Mouse (Mus musculus) erythroblast, embryonic 14.5 days (primary cell): ENCODE data around the gene Ypel3. TPM values are rescaled to one million over a fixed set of nuclear protein-coding genes. Genes with fewer than 3 reads are reported as not detected.

Experiments used
- H3K27me3 ChIP-seq: 2 replicates; pipeline ENCODE4 v1.6.1; 2012; ENCODE audit warnings: inconsistent platforms; ENCODE audit not compliant: control insufficient read depth
- H3K36me3 ChIP-seq: 2 replicates; pipeline ENCODE4 v1.6.1; 2012; ENCODE audit warnings: mild to moderate bottlenecking, inconsistent platforms; ENCODE audit not compliant: control insufficient read depth
- H3K4me1 ChIP-seq: 2 replicates; pipeline ENCODE4 v1.6.1; 2012; ENCODE audit warnings: inconsistent platforms; ENCODE audit not compliant: control insufficient read depth
- H3K4me3 ChIP-seq: replicated peaks from 2 replicates; pipeline ENCODE3; 2012; ENCODE audit warnings: moderate library complexity, mild to moderate bottlenecking, inconsistent platforms
- H3K9me3 ChIP-seq: 2 replicates; pipeline ENCODE4 v1.6.1; 2012; ENCODE audit warnings: low read length, inconsistent platforms, mixed read lengths; ENCODE audit not compliant: control insufficient read depth
- GATA1 ChIP-seq: IDR thresholded peaks from 2 replicates; pipeline ENCODE4 v1.6.1; 2012; ENCODE audit warnings: low read length, inconsistent platforms, mixed read lengths
- TAL1 ChIP-seq: IDR thresholded peaks from 3 replicates; pipeline ENCODE4 v1.6.1; 2012; ENCODE audit warnings: low read length, inconsistent platforms, mixed read lengths
- polyA plus RNA-seq: library from polyadenylated mRNA; stranded (reverse); fragments of >175 nt; gene quantifications from 2 replicates; pipeline ENCODE4 v1.2.3, GENCODE M21; 2012

Gene Ypel3
- polyA plus RNA-seq, 1 experiment = 156 TPM

DNA sequence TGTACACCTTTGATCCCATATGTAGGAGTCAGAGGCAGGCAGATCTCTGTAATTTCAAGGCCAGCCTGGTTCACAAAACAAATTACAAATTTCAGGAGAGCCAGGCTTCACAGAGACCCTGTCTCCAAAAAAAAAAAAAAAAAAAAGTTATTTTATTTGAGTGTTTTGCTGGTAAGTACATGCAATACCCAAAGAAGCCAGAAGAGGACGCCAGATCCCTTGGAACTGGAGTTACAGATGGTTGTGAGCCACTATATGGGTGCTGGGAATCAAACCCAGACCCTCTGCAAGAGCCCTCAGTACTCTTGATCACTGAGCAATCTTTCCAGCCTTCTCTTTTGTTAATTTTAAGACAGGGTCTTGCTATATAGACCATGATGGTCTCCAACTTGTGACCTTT is 42.1 kb downstream of the Ypel3 start:
- H3K4me1 ChIP-seq = peaks cover 5% of the 10 kb centered on the region
- TF ChIP-seq GATA1 (no peak), TAL1 (no peak)
- H3K4me3 ChIP-seq = no peak overlapping the region
- peaks cover 24% of the 10 kb centered on the region for H3K27me3 ChIP-seq
- H3K36me3 ChIP-seq = no peaks in the 10 kb centered on the region
- H3K9me3 ChIP-seq = peaks cover 6% of the 10 kb centered on the region

DNA sequence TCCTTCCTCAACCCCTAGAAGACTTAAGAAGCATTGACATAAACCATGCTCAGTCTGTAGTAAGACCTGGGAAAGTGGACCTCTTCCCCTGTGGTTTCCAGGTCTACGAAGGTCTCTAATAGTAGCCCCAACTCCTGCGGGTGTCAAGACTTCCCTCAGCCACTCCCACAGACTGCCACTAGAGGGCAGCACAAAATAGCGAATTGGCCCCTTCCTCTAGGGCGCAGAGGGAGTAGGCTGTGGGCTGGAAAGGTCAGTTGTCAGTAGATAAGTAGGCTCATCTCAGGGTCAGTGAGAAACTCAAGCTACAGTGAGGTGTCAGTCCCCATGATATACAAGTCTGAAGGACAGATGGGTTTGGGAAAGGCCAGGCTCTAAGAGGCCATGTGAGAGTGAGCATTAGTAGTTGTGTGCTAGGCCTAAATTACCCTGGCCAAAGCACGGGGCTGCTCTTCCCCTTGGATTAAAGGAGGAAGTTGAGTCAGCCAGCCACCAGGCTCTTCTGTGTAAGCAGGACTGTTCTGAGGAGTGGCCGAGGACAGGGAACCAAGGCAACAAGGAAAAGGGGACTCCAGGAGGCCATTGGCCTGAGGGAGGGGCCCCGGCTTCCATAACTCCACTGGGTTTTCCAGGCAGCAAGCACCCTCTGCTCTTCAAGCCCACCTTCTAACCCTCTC is 45.2 kb downstream of the Ypel3 start:
- H3K36me3 ChIP-seq = no peaks in the 10 kb centered on the region
- no peak for TF ChIP-seq GATA1
- peaks cover 42% of the 10 kb centered on the region for H3K27me3 ChIP-seq
- H3K4me3 ChIP-seq = no peak overlapping the region
- peaks cover 5% of the 10 kb centered on the region for H3K4me1 ChIP-seq
- peaks cover 6% of the 10 kb centered on the region for H3K9me3 ChIP-seq

DNA sequence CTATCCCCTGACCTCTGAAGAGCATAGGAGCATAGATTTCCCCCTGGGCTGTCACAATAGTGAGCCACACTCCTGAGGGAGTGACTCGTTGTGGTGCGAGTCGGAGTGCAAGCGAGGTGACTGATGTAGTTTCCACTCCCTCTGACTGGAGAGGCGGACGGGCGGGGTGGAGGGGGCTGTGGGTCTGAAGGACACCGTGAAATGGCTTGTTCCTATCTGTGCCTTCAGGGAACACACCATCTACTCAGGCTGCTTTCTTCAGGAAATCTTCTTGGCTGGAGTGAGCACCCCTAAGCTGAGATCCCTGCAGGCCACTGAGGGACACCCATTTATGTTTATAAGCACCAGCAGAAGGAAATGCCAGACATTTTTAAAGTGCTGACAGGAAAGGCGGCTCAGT is 46.0 kb downstream of the Ypel3 start:
- Histone ChIP-seq H3K9me3 (peaks cover 6% of the 10 kb centered on the region), H3K27me3 (peaks cover 44% of the 10 kb centered on the region), H3K4me3 (no peak overlapping the region), H3K36me3 (no peaks in the 10 kb centered on the region), H3K4me1 (peaks cover 5% of the 10 kb centered on the region)
- TF ChIP-seq GATA1 = no peak
- no peak for TF ChIP-seq TAL1

DNA sequence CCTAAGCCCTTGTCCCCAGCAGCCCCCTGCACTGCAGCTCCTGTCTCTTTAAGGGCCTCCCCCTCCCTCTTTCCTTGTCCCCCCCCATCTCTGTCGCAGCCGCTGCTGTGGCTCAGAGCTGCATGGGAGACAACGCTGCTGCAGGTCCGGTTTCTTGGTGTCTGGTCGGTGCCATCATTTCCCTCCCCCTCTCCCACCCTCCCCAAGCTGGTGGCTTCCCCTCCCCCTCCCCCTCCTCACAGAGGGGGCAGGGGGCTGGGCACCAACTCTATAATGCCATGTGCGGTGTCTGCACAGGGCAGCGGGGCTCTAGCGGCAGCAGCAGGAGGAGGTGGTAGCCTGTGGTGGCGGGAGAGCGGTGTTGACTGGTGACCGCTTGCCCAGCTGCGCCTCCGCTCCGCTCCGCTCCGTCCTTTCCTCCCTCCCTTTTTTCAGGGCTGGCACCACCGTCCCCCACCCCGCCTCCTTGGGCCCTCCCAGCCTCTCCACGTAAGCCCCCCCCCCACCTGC is 46.5 kb downstream of the Ypel3 start:
- H3K36me3 ChIP-seq = no peaks in the 10 kb centered on the region
- H3K4me1 ChIP-seq = peaks cover 5% of the 10 kb centered on the region
- no peak for TF ChIP-seq GATA1
- no peak for TF ChIP-seq TAL1
- H3K4me3 ChIP-seq = no peak overlapping the region
- peaks cover 44% of the 10 kb centered on the region for H3K27me3 ChIP-seq
- peaks cover 6% of the 10 kb centered on the region for H3K9me3 ChIP-seq

DNA sequence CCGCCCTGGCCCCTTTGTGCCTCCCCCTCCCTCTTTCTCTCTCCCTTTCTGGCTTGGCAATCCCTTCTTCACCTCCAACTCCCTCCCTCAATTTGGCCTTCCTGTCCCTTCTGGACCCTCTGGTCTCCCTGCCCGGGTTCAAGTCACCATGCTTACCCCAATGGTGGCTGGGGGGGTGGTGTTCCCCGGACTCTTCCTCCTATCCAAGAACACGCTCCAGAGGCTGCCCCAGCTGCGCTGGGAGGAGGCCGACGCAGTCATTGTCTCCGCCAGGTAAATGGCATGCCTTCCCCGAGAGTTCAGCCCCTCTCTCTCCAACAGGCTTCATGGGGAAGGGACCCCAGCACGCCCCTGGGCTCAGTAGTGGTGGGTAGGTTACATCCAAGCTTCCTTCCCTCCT is 47.2 kb downstream of the Ypel3 start:
- no peaks in the 10 kb centered on the region for H3K36me3 ChIP-seq
- peaks cover 48% of the 10 kb centered on the region for H3K27me3 ChIP-seq
- H3K4me1 ChIP-seq = peaks cover 5% of the 10 kb centered on the region
- peaks cover 4% of the 10 kb centered on the region for H3K9me3 ChIP-seq
- no peak for TF ChIP-seq TAL1
- TF ChIP-seq GATA1 = no peak
- no peak overlapping the region for H3K4me3 ChIP-seq

DNA sequence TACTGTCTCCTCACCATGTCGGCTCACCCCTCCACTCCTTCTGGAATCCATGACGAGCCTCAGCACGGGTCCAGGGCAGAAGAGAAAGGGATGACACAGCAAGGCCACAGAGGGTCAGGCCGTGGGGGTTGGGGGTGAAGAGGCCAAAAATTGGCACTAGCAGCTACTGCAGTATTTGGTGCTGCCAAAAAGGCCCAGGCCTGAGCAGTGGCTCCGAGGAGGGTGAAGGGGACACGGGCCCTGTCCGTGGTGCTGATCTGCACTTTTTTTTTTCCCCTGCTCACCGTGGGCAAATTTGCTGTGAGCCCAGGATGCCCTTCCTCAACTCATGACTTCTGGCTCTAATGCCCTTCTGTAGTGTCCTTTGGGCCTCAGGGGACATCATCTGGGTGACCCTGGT is 48.6 kb downstream of the Ypel3 start:
- H3K36me3 ChIP-seq = no peaks in the 10 kb centered on the region
- H3K9me3 ChIP-seq = no peaks in the 10 kb centered on the region
- H3K27me3 ChIP-seq = peaks cover 62% of the 10 kb centered on the region
- H3K4me3 ChIP-seq = no peak overlapping the region
- H3K4me1 ChIP-seq = peaks cover 5% of the 10 kb centered on the region
- TF ChIP-seq GATA1 (no peak), TAL1 (no peak)

DNA sequence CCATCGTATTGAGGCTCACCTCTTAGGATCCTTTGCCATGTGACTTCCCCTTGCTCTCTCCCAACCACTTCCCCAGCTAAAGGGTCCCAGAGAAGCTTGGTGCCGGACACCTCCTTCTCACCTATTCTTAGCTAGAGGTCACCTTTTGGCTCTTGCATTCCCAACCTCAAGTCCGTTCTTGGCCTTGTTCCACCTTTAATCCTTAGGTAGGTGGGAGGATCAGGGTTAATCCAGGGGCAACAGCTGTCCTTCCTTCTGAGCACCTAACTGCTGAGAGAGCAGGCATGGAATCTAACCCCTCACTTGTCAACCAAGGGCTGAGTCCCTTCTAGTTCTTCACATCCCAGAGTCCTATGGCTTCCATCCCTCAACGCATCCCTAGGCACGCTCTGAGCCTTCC is 49.2 kb downstream of the Ypel3 start:
- Histone ChIP-seq H3K4me3 (no peak overlapping the region), H3K4me1 (peaks cover 5% of the 10 kb centered on the region), H3K27me3 (peaks cover 66% of the 10 kb centered on the region), H3K9me3 (no peaks in the 10 kb centered on the region), H3K36me3 (no peaks in the 10 kb centered on the region)
- TF ChIP-seq GATA1 (no peak), TAL1 (no peak)

Other genes starting within 250 kb of the Ypel3 start
- gene Eif3c, start 210.5 kb upstream of the Ypel3 start, polyA plus RNA-seq = 5.1 and 6.2 TPM in 2 replicates
- gene Apobr, start 192.0 kb upstream of the Ypel3 start, polyA plus RNA-seq = 0.07 and 0.16 TPM in 2 replicates
- gene Cln3, start 191.1 kb upstream of the Ypel3 start, polyA plus RNA-seq = 0.14 and 0.22 TPM in 2 replicates
- gene Il27, start 182.0 kb upstream of the Ypel3 start, polyA plus RNA-seq = not detected in 2 replicates
- 0.27 and 0.35 TPM in 2 replicates for gene Nupr1, start 146.1 kb upstream of the Ypel3 start, polyA plus RNA-seq
- 4.0 and 6.3 TPM in 2 replicates for gene Sgf29, start 127.6 kb upstream of the Ypel3 start, polyA plus RNA-seq
- not detected in 2 replicates for gene Sult1a1, start 100.5 kb upstream of the Ypel3 start, polyA plus RNA-seq
- gene Bola2, start 81.6 kb upstream of the Ypel3 start, polyA plus RNA-seq = 14.2 and 14.8 TPM in 2 replicates
- gene Slx1b, start 81.2 kb upstream of the Ypel3 start, polyA plus RNA-seq = 0.21 and 0.33 TPM in 2 replicates
- 1.5 and 2.4 TPM in 2 replicates for gene Coro1a, start 69.2 kb upstream of the Ypel3 start, polyA plus RNA-seq
- gene Mapk3, start 17.4 kb upstream of the Ypel3 start, polyA plus RNA-seq = 16.3 and 18.0 TPM in 2 replicates
- 0.36 TPM in 1 of 2 replicates, not detected in the other for gene Gdpd3, start 10.6 kb upstream of the Ypel3 start, polyA plus RNA-seq
- 3.6 and 4.0 TPM in 2 replicates for gene Tbx6, start 4.5 kb downstream of the Ypel3 start, polyA plus RNA-seq
- gene Ppp4c, start 15.5 kb downstream of the Ypel3 start, polyA plus RNA-seq = 11.0 and 12.3 TPM in 2 replicates
- 0.02 TPM in 1 of 2 replicates, not detected in the other for gene Fam57b, start 20.7 kb downstream of the Ypel3 start, polyA plus RNA-seq
- not detected in 2 replicates for gene 4930451I11Rik, start 54.7 kb downstream of the Ypel3 start, polyA plus RNA-seq
- gene Doc2a, start 70.5 kb downstream of the Ypel3 start, polyA plus RNA-seq = not detected in 2 replicates
- gene Hirip3, start 85.0 kb downstream of the Ypel3 start, polyA plus RNA-seq = 24.2 and 26.7 TPM in 2 replicates
- 37.6 and 44.8 TPM in 2 replicates for gene Ino80e, start 85.4 kb downstream of the Ypel3 start, polyA plus RNA-seq
- 11.6 and 12.9 TPM in 2 replicates for gene Taok2, start 107.7 kb downstream of the Ypel3 start, polyA plus RNA-seq
- gene Tmem219, start 146.0 kb downstream of the Ypel3 start, polyA plus RNA-seq = 1.1 and 1.5 TPM in 2 replicates
- 0.68 and 0.79 TPM in 2 replicates for gene Kctd13, start 151.9 kb downstream of the Ypel3 start, polyA plus RNA-seq
- not detected in 2 replicates for gene Asphd1, start 172.6 kb downstream of the Ypel3 start, polyA plus RNA-seq
- 0.03 and 0.04 TPM in 2 replicates for gene Sez6l2, start 173.6 kb downstream of the Ypel3 start, polyA plus RNA-seq
- 12.0 and 13.0 TPM in 2 replicates for gene Cdipt, start 199.0 kb downstream of the Ypel3 start, polyA plus RNA-seq
- not detected in 2 replicates for gene Cdiptos, start 199.1 kb downstream of the Ypel3 start, polyA plus RNA-seq
- gene Mvp, start 237.7 kb downstream of the Ypel3 start, polyA plus RNA-seq = 0.87 and 1.2 TPM in 2 replicates
- not detected in 2 replicates for gene Pagr1b, start 239.5 kb downstream of the Ypel3 start, polyA plus RNA-seq
- gene Pagr1a, start 240.4 kb downstream of the Ypel3 start, polyA plus RNA-seq = 8.2 and 13.3 TPM in 2 replicates
- 15.4 and 20.8 TPM in 2 replicates for gene Gm42742, start 244.1 kb downstream of the Ypel3 start, polyA plus RNA-seq
- gene Prrt2, start 244.3 kb downstream of the Ypel3 start, polyA plus RNA-seq = 0.04 and 0.17 TPM in 2 replicates